Mouse (Mus musculus): ENCODE data around the gene Plcb4.
A peak's percentile ranks its signal among the peaks of the same experiment; 100 is the strongest.
"Not testable (repeated sequence)": the region's sequence is repeated elsewhere in the genome, so short reads cannot be mapped to it uniquely, and the experiment has no call there.

Gene Plcb4

DNA sequence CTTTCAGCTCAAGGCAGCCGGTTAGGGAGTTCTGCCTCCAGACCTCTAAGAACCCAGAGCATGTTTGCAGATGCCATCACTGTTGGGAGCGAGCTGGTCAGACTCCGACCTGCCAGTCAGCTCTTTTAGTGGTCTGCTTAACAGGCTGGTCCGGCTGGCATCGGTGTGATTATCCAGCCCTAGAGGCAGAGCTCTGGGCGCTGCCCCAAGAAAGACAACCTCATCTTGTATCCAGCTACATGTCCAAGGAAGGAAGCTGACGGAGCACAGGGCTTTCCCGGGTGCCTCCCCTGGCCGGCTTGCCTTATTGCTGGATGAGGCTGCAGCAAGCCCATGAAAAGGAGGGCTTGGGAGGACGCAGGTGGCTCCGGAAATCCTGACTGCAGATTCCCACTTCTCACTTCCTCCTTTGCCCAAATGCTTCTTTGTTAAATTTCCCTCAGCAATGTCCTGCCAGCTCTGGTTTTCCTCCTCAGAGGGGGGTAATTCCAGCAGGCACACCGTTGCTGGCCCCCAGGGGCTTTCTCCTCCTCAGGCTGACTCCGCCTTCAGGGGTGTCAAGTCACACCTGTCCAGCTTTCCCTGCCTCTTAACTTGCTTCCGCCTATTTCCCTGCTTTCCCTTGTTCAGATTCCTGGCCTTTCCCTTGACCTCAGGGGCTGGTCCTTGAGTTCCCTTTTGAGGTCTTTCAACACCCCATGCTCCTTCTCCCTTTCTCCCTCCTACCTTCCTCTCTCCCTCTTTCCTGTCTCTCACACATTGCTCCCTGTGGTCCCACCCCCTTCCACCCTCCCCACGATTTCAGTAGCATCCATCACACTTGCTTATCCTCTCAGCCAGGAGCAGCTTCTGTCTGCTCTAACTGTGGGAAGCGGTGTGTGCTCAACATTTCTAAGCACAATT is 58.7 kb downstream of the Plcb4 start:
- DNase-seq = peak; percentile 33

- DNase-seq = no peak
Observed at GRCm38 (mm10) chr2:135722109-135722508, 63.3 kb downstream of the Plcb4 start.

DNA sequence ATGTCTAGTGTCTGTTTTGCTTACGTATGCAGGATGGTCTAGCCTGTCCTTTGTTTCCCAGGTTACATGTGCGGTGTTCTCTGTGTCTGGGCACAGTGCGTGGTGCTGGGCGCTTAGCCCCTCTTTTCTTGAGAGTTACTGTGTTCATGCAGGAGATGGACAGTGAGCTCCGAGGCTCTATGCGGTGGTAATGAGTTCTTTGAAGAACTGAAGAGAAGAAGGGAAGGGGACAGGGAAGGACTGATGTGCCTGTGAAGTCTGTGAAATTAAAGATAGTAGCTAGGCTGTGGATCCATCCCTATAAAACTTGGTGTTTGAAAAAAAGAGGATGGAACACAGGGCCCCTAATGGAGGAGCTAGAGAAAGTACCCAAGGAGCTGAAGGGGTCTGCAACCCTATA is 64.6 kb downstream of the Plcb4 start:
- no peak for DNase-seq

DNA sequence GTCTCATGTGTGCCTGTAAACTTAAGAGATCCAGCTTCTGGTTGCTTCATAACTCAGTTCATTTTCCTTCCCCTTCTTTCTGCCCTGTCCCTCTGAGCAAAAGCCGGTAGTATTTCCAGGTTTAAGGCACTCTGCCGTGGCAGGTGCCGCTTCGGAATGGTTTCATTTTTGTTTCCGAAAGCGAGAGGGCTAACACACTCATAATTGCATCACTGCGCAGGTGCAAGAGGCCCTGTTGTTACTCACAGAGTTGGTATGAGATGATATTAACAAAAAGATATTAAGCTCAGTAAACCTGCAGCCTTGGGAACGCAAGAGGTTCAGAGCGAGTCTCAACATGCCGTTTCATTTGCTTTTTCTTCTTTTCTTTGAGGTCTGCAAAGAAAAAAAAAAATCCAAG is 65.7 kb downstream of the Plcb4 start:
- DNase-seq = no peak

GRCm38 (mm10) chr2:135725362-135725761 is 66.6 kb downstream of the Plcb4 start:
- DNase-seq = no peak

GRCm38 (mm10) chr2:135727088-135727487 is 68.3 kb downstream of the Plcb4 start:
- no peak for DNase-seq

- DNase-seq = no peak
Observed at GRCm38 (mm10) chr2:135727925-135728324, 69.1 kb downstream of the Plcb4 start.

DNA sequence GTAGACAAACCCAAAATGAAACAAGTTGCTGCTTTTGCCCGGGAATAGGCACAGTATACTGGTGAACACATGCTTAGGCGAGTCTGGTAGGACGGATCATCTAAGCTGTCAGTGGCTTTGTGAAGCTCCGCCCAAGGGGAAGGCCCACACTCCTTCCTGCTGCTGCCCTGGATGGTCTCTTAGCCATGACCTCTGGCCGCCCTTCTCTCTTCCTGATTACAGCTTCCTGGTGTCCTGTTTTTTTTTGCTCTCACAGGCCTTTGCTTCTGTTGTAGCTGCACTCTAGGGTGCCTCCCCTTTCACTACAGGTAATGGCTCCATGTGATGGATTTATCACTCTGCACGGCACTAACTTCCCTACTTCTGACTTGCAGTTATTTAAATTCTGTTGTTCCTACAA is 72.8 kb downstream of the Plcb4 start:
- no peak for DNase-seq

DNA sequence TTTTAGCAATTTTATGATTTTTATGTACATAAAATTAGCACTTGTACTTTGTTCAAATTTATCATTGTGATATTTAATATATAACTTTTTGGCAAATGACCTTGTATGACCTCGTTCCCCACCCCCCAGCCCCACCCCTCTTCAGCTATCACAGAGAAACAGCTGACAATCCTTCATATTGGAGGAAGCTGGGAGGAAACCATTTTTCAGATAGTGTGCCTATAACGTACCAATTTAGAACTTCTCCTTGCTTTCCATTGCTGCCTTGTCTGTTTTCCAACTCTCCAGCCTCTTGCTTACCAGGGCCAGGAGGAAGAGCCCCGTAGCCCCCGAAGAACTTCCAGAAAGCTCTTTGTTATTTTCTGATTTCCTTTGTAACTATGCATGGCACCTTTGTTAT is 73.8 kb downstream of the Plcb4 start:
- no peak for DNase-seq

DNA sequence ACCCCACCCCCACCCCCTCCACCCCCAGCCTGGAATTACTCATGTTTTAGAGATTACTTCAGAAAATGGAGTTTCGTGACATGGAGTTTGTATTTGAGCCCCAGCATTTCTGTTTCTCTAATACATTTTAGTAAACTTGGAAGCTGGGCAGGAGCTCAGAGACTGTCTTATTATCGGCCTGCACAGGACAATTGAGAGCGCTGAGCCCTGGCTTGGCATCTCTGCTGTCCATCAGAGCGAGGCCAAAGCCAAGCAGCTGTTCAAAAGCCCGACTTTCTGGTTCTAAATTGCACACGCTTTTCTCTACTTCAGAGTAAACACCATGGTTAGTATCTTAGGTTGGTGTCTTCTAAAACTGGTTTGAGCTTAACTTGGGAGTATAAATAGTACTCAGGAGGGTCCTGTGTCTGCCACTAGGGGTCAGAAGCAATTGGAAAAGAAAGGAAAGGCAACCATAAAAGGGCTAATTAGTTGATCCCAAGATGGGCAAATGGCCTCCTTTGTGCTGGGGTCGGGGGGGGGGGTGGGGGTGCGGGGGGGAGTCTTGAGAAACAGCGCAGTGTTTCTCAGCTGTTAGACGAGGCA is 75.2 kb downstream of the Plcb4 start:
- no peak for DNase-seq

- no peak for DNase-seq
Observed at GRCm38 (mm10) chr2:135737506-135737905, 78.7 kb downstream of the Plcb4 start.

DNA sequence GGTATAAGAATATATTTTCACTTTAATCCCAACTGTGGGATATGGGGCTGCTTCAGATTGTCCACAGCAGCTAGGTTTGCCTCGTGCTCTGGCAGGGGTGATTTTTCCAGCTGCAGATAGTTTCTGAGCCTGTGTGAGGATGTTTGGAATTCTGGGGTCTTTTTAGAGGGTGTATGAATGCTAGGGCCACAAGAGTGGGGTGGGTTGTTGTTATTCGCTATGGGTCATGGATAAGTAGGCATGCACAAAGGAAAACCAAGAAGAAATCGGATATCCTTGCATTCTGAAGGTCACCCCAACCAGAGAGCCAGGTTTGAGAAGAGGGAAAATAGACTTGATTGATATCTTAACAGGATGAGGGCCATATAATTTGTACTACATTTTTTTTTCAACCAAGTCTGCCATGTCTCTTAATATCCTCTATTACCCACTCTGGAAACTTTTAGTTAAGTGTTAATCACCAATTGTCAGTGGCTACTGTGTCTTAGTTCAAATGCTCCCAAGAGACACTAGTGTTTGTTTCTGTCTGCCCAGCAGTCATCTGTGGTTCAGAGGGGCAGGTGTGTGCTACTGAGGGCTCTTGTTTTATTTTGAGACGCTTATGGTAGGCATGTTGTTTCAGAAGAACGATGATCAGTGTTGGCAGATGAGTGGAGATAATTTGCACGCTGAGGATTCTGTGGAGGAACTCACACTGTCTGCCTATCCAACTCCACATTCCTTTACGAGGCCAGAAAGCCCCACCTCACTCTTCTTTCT is 79.4 kb downstream of the Plcb4 start:
- DNase-seq = not testable (repeated sequence)

- DNase-seq = no peak
Observed at GRCm38 (mm10) chr2:135738950-135739349, 80.1 kb downstream of the Plcb4 start.

GRCm38 (mm10) chr2:135742954-135743700 is 84.3 kb downstream of the Plcb4 start:
- no peak for DNase-seq

DNA sequence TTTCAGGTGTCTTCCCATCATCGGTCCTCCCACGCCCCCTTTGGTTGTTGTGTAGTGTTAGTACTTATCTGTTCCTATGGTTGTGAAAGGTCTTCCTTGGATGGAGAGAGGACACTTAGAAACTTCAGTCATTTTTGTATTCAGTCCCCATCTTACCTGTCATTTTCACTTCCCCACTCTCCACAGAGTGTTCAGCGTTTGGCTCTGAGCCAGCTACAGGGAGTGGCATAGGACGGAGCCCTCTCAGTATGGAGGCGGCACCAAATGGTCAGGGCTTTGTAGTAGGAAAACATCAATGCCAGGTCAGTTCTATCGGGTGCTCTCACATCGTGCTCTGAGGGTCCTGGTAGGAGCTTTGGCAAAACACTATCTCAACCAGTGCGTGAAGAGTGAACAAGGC is 85.9 kb downstream of the Plcb4 start:
- DNase-seq = no peak

GRCm38 (mm10) chr2:135745126-135745525 is 86.3 kb downstream of the Plcb4 start:
- DNase-seq = no peak

DNA sequence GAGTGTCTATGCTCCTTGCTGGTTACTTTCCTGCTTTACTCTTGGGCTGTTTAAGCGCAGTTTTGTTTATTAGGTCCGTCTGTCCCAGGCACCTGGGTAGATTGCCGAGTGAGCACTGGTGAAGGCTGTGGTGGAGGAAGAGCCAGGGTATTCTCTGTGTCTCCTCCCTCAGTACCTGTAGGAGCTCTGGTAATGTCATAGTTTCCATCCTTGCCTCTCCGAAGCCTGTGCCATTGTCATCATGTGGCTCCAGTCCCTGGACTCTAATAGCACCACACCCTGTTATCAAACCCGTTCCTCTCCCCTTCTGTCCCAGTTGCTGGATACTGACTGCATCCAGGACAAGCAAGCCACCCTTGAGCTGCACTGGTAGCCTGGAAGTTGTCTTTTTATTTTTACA is 89.6 kb downstream of the Plcb4 start:
- DNase-seq = no peak

- no peak for DNase-seq
Observed at GRCm38 (mm10) chr2:135749606-135750005, 90.8 kb downstream of the Plcb4 start.

DNA sequence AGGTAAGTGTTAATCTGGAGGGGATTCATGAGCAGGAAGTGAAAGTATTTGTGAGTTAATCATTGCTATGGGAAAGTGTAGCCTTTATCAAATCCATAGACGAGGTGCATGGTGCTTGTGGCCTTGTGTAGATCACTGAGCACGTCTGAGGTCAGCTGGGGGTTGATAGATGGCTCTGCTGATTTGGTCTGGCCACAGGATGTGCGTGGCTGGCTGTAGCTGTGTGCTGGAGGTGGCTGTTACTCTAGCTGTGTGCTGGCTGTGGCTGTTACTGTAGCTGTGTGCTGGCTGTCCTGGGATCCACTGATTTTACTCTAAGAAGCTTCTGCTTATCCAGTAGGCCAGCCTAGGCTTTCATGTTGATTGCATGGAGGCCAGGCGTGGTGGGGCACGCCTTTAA is 91.9 kb downstream of the Plcb4 start:
- no peak for DNase-seq

- DNase-seq = no peak
Observed at GRCm38 (mm10) chr2:135755792-135756191, 97.0 kb downstream of the Plcb4 start.

- DNase-seq = no peak
Observed at GRCm38 (mm10) chr2:135757478-135757877, 98.7 kb downstream of the Plcb4 start.

DNA sequence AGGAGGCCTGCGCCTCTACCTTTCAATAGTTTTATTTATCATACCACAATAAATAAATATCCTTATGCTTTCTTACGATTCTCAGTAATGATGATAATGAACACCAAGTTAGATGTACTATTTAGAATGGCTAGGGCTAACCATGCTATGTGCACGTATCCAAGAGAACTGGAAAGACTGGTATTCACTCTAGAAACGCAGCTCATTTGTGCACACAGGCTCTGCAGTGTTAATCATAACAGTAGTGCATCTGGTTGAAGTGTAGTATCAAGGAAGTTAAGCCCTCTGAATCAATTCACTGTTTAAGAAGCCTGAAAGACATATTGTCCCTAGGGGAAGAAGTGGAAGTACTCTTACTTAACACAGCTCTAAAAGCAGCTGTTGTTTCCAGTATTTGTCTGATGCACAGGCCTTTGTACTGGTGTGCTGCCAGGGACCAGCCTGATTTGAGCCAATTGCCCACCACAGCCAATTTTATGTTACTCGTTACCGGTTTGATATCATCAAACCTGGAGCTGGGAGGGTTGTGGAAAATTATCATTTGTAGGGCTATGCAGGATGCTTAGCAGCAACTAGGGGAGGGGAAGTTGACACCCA is 100.8 kb downstream of the Plcb4 start:
- no peak for DNase-seq

Measured in right cerebral cortex, postnatal 14 days (tissue).